Mouse (Mus musculus) heart, adult 9 months (tissue): ENCODE measurements around the gene Zfp719.

Experiments
- DNase-seq, 2 experiments: peaks; one replicate each; pipeline ENCODE4 v3.0.0; 2022; ENCODE audit warnings: low spot score in 2 of 2

Zfp719 gene

GRCm38 (mm10) chr7:43607743-43608287 lies 28.4 kb downstream of the Zfp719 start:
- DNase-seq: no peak

GRCm38 (mm10) chr7:43608316-43608824 lies 29.0 kb downstream of the Zfp719 start:
- DNase-seq: no peak

- no peak for DNase-seq
Measured at GRCm38 (mm10) chr7:43613816-43614551, 34.6 kb downstream of the Zfp719 start.

- no peak for DNase-seq
Measured at GRCm38 (mm10) chr7:43622927-43623326, 43.5 kb downstream of the Zfp719 start.

- no peak for DNase-seq
Measured at GRCm38 (mm10) chr7:43623819-43624218, 44.4 kb downstream of the Zfp719 start.

- DNase-seq: no peak
Measured at GRCm38 (mm10) chr7:43625065-43625464, 45.7 kb downstream of the Zfp719 start.

- DNase-seq: no peak
Measured at GRCm38 (mm10) chr7:43625794-43626422, 46.5 kb downstream of the Zfp719 start.

GRCm38 (mm10) chr7:43633940-43634339 lies 54.5 kb downstream of the Zfp719 start:
- DNase-seq: no peak

GRCm38 (mm10) chr7:43634500-43634899 lies 55.1 kb downstream of the Zfp719 start, which contains the start of gene Ceacam18:
Gene Ceacam18 (plus strand): TSS chr7:43634707.
- DNase-seq: no peak

- no peak for DNase-seq
Measured at GRCm38 (mm10) chr7:43636194-43636593, 56.8 kb downstream of the Zfp719 start.

GRCm38 (mm10) chr7:43637118-43637517 lies 57.7 kb downstream of the Zfp719 start:
- no peak for DNase-seq

GRCm38 (mm10) chr7:43642587-43642986 lies 63.2 kb downstream of the Zfp719 start:
- DNase-seq: no peak
